Mouse (Mus musculus) forebrain, postnatal 0 days (tissue): ENCODE measurements around the gene Wdr20. TPM values are rescaled to one million over a fixed set of nuclear protein-coding genes. Genes with fewer than 3 reads are reported as not detected.

Experiments used
- ATAC-seq: fragments of 200-750 bp; cut with Nextera tagmentation; 2 replicates; pipeline ENCODE4 v1.8.0; 2017; ENCODE audit warnings: mild to moderate bottlenecking, moderate library complexity
- DNase-seq: peaks from one replicate; pipeline ENCODE4 v3.0.0-alpha.2; 2015
- H3K27ac ChIP-seq: fragments of 300-500 bp; sonication (generic); 2 replicates; pipeline ENCODE4 v1.5.1; 2014; ENCODE audit warnings: low read depth, mild to moderate bottlenecking, antibody characterized with exemption, low read length, moderate library complexity, mixed read lengths
- H3K27me3 ChIP-seq: fragments of 300-500 bp; sonication (generic); 2 replicates; pipeline ENCODE4 v1.6.1; 2014; ENCODE audit warnings: mild to moderate bottlenecking, low read length, mixed read lengths; ENCODE audit not compliant: insufficient read depth
- H3K36me3 ChIP-seq: fragments of 300-500 bp; sonication (generic); 2 replicates; pipeline ENCODE4 v1.6.1; 2014; ENCODE audit warnings: mild to moderate bottlenecking, moderate library complexity; ENCODE audit not compliant: insufficient read depth
- H3K4me1 ChIP-seq: fragments of 300-500 bp; sonication (generic); 2 replicates; pipeline ENCODE4 v1.6.1; 2014; ENCODE audit warnings: antibody characterized with exemption; ENCODE audit not compliant: insufficient read depth
- H3K4me2 ChIP-seq: fragments of 300-500 bp; sonication (generic); 2 replicates; pipeline ENCODE4 v1.6.1; 2014; ENCODE audit warnings: low read depth, mild to moderate bottlenecking, moderate library complexity
- H3K4me3 ChIP-seq: fragments of 300-500 bp; sonication (generic); 2 replicates; pipeline ENCODE4 v1.5.1; 2014; ENCODE audit warnings: low read depth, low read length, mixed read lengths
- H3K9ac ChIP-seq: fragments of 300-500 bp; sonication (generic); 2 replicates; pipeline ENCODE4 v1.6.1; 2014; ENCODE audit warnings: mild to moderate bottlenecking
- H3K9me3 ChIP-seq: fragments of 300-500 bp; sonication (generic); 2 replicates; pipeline ENCODE4 v1.6.1; 2016; ENCODE audit warnings: low read length
- CTCF ChIP-seq: sonication (generic); IDR thresholded peaks from 2 replicates; pipeline ENCODE4 v1.5.1; 2016; ENCODE audit warnings: antibody characterized with exemption, control low read depth, low read depth
- WGBS: fragments of 180-500 bp; shearing (Covaris S2); extraction: QIAGEN DNeasy Blood & Tissue Kit; methylation state at CpG from one replicate; pipeline ENCODE4 v1.1.7; 2014; 5-methylcytosine and 5-hydroxymethylcytosine counted together
- polyA plus RNA-seq: library from polyadenylated mRNA; unstranded; fragments of >200 nt; fragmentation: Nextera tagmentation; extraction: Ambion mirVana; gene quantifications from 2 replicates; pipeline ENCODE4 v1.2.1, GENCODE M21; 2015
- total RNA-seq: library from RNA; depleted of rRNA; stranded (reverse); fragments of >200 nt; gene quantifications from 2 replicates; pipeline ENCODE4 v1.2.3, GENCODE M21; 2014

Gene Wdr20
- total and polyA plus RNA-seq, 2 experiments from 2014 or later = 17.0 to 40.3 TPM

- 96% methylated on average over 5 of the region's 5 CpGs for WGBS
- DNase-seq = no peak
- no peak overlapping the region for H3K4me2 ChIP-seq
Observed at GRCm38 (mm10) chr12:110764531-110764930, 26.8 kb downstream of the Wdr20 start.

GRCm38 (mm10) chr12:110768562-110768961, 30.8 kb downstream of the Wdr20 start:
- no peaks in the 10 kb centered on the region for H3K36me3 ChIP-seq
- H3K9me3 ChIP-seq = no peaks in the 10 kb centered on the region
- H3K4me1 ChIP-seq = peaks cover 5% of the 10 kb centered on the region; the same call in 1 of the 2 replicates
- H3K27ac ChIP-seq = peak overlapping the region; percentile 54; the same call in 1 of the 2 replicates
- DNase-seq (no peak), ATAC-seq (no peak)
- no peak overlapping the region for H3K4me2 ChIP-seq
- TF ChIP-seq CTCF = no peak
- H3K4me3 ChIP-seq = no peak overlapping the region
- no peaks in the 10 kb centered on the region for H3K27me3 ChIP-seq
- no peak overlapping the region for H3K9ac ChIP-seq

More at GRCm38 (mm10) chr12:110764531-110764930, 26.8 kb downstream of the Wdr20 start:
- TF ChIP-seq CTCF = no peak
- no peaks in the 10 kb centered on the region for H3K36me3 ChIP-seq
- H3K27ac ChIP-seq = no peak overlapping the region
- H3K9ac ChIP-seq = no peak overlapping the region
- no peak overlapping the region for H3K4me3 ChIP-seq
- H3K9me3 ChIP-seq = no peaks in the 10 kb centered on the region
- no peaks in the 10 kb centered on the region for H3K27me3 ChIP-seq
- peaks cover 5% of the 10 kb centered on the region; the same call in 1 of the 2 replicates for H3K4me1 ChIP-seq
- ATAC-seq = no peak

DNA sequence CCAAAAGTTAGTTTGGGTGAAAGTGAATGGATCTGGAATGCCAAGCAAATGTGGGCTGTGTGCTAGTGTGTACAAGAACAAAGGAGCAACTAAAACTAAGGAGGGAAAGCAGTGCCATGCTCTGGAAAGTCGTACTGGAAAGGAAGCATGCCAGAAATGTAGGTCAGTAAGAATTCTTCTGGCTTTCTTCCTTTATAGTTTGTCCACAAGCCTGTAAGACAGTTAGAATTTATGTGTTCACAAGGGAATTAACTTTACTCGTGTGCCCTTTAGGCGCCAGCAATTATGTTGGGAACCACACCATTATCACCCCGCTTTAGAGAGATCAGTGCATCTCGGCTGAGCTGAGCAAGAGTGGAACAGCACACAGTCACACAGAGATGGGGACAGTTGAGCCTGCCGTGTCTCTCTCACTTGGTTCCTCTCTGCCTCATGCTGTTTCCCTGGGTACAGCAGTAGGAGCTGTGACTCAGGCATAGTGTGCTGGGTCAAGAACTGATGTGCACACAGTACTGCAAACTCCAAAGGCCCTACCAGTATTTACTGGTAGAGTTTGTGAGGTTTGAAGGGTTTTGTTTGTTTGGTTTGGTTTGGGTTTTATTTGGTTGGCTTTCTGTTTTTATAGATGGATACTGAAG, 32.0 kb downstream of the Wdr20 start:
- no peak overlapping the region for H3K9ac ChIP-seq
- no peaks in the 10 kb centered on the region for H3K27me3 ChIP-seq
- H3K4me2 ChIP-seq = no peak overlapping the region
- WGBS = 56% methylated on average over 6 of the region's 6 CpGs
- DNase-seq (no peak), ATAC-seq (no peak)
- H3K4me3 ChIP-seq = no peak overlapping the region
- peaks cover 5% of the 10 kb centered on the region; the same call in 1 of the 2 replicates for H3K4me1 ChIP-seq
- H3K36me3 ChIP-seq = no peaks in the 10 kb centered on the region
- no peaks in the 10 kb centered on the region for H3K9me3 ChIP-seq
- H3K27ac ChIP-seq = peak overlapping the region; percentile 54
- TF ChIP-seq CTCF = no peak

DNA sequence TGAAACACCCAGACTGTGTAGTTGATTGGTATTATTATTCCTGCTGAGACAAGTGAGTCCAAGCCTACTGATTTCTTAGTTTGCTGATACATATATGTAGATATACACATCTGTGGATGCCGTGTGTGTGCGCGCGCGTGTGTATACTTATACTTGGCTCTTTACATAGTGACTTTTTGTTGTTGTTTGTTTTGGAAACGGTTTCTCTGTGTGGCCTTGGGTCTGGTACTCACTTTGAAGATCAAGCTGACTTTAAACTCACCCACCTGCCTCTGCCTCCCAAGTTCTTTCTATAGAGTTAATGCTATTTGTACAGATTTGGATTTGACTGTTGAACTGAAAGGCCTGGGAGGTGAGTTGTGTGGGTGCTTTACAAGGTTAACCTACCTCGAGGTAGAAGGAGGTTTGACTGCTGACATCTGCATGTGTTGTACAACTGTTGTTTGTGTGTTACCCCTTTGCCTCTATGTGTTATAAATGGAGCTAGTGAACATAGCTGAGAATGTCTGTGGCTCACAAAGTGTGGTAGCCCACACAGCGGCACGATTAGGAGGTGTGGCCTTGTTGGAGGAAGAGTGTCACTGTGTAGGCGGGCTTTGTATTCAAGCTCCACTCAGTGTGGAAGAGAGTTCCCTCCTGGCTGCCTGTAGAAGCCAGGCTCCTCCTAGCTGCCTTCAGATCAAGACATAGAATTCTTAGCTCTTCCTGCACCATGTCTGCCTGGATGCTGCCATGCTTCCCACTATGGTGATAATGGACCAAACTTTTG, 32.9 kb downstream of the Wdr20 start:
- peaks cover 5% of the 10 kb centered on the region; the same call in 1 of the 2 replicates for H3K4me1 ChIP-seq
- H3K27me3 ChIP-seq = no peaks in the 10 kb centered on the region
- H3K4me2 ChIP-seq = no peak overlapping the region
- WGBS = 92% methylated on average over 10 of the region's 10 CpGs
- no peak overlapping the region for H3K9ac ChIP-seq
- H3K9me3 ChIP-seq = no peaks in the 10 kb centered on the region
- H3K27ac ChIP-seq = no peak overlapping the region
- no peak overlapping the region for H3K4me3 ChIP-seq
- no peak for TF ChIP-seq CTCF
- DNase-seq (no peak), ATAC-seq (no peak)
- H3K36me3 ChIP-seq = no peaks in the 10 kb centered on the region

GRCm38 (mm10) chr12:110771961-110772360, 34.2 kb downstream of the Wdr20 start:
- H3K9ac ChIP-seq = no peak overlapping the region
- no peaks in the 10 kb centered on the region for H3K9me3 ChIP-seq
- no peak for TF ChIP-seq CTCF
- 96% methylated on average over 6 of the region's 6 CpGs for WGBS
- ATAC-seq = no peak
- H3K4me3 ChIP-seq = no peak overlapping the region
- no peak overlapping the region for H3K4me2 ChIP-seq
- DNase-seq = no peak
- no peaks in the 10 kb centered on the region for H3K36me3 ChIP-seq
- H3K4me1 ChIP-seq = peaks cover 5% of the 10 kb centered on the region; the same call in 1 of the 2 replicates
- H3K27ac ChIP-seq = no peak overlapping the region
- no peaks in the 10 kb centered on the region for H3K27me3 ChIP-seq

- Histone ChIP-seq H3K9me3 (no peaks in the 10 kb centered on the region), H3K36me3 (peaks cover 13% of the 10 kb centered on the region), H3K4me2 (no peak overlapping the region), H3K9ac (no peak overlapping the region), H3K27me3 (no peaks in the 10 kb centered on the region), H3K27ac (no peak overlapping the region), H3K4me1 (no peaks in the 10 kb centered on the region), H3K4me3 (no peak overlapping the region)
- no peak for ATAC-seq
- WGBS = 78% methylated on average over 5 of the region's 5 CpGs
- no peak for TF ChIP-seq CTCF
- no peak for DNase-seq
Observed at GRCm38 (mm10) chr12:110775628-110776426, 38.1 kb downstream of the Wdr20 start.
